Mouse (Mus musculus) liver, embryonic 14.5 days (tissue): ENCODE results near the gene Tbx5.

ENCODE experiments used
- CTCF ChIP-seq: IDR thresholded peaks from 2 replicates; pipeline ENCODE4 v1.5.1; 2016; ENCODE audit warnings: antibody characterized with exemption, low read depth, control low read depth
- EP300 ChIP-seq: IDR thresholded peaks from 2 replicates; pipeline ENCODE4 v1.6.1; 2016; ENCODE audit warnings: antibody characterized with exemption, low read depth

DNA sequence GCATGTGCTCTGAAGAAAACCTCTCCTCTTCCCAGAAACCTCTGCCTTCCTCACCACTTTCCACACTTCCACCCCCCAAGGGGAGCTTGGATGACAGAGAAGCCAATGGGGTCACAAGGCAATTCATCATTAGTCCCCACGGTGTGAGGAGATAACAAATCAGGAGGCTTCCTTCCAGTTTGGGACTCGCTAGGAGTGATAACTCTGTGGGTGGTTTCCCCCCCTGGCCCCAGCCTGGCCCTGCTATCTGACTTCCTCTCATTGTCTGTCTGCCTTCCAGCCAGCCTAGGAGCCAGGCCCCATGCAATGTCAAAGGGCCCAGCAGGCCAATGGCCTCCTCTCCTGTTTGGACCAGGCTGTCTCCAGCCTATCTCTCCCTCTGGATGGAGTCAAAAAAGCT, 43.0 kb downstream of the Tbx5 start:
- no peak for TF ChIP-seq CTCF
- TF ChIP-seq EP300 = no peak
